Comparison of ENCODE assay signal across 8 mouse cellular contexts in genomic region chr8:28148599-28149452, GRCm38 (mm10).
DNase-seq lines count a peak whose midpoint lies in the region; ATAC-seq and TF ChIP-seq lines count a peak whose summit lies in the region.

No protein-coding gene starts in this region.

- H3K27me3 ChIP-seq in limb, embryonic 11.5 days (ENCODE audit: control insufficient read depth, insufficient read depth, low read length): no peaks in the 10 kb centered on the region
- no peaks in the 10 kb centered on the region for H3K27me3 ChIP-seq in limb, embryonic 10.5 days (ENCODE audit: low read depth, poor library complexity, severe bottlenecking)
- no peaks in the 10 kb centered on the region for H3K27me3 ChIP-seq in heart, embryonic 14.5 days (ENCODE audit: control insufficient read depth, insufficient read depth, low read length)

- H3K9ac ChIP-seq in limb, embryonic 11.5 days (ENCODE audit: low read length): no peak overlapping the region
- H3K9ac ChIP-seq in heart, embryonic 14.5 days (ENCODE audit: low read length): no peak overlapping the region

- no peak overlapping the region for H3K27ac ChIP-seq in limb, embryonic 11.5 days (replicated peaks; ENCODE audit: low read depth, low read length)
- no peak overlapping the region for H3K27ac ChIP-seq in limb, embryonic 10.5 days
- H3K27ac ChIP-seq in cortical plate, adult 2 months (ENCODE audit: insufficient read depth, low read length): no peak overlapping the region
- H3K27ac ChIP-seq in heart, embryonic 14.5 days (replicated peaks in 1 of 2; ENCODE audit: control insufficient read depth in 1 of 2, insufficient read depth in 1 of 2, low read depth in 2 of 2, low read length in 2 of 2): no peak overlapping the region

- H3K9me3 ChIP-seq in limb, embryonic 11.5 days (ENCODE audit: control insufficient read depth, low read length): no peaks in the 10 kb centered on the region
- no peaks in the 10 kb centered on the region for H3K9me3 ChIP-seq in limb, embryonic 10.5 days (replicated peaks)
- no peaks in the 10 kb centered on the region for H3K9me3 ChIP-seq in heart, embryonic 14.5 days (ENCODE audit: control insufficient read depth, low read length)

- peak; percentile 64 for TF ChIP-seq CTCF in cortical plate, adult 2 months (IDR thresholded peaks at IDR 0.05; ENCODE audit: extremely low read depth, insufficient read depth, low read length)
- TF ChIP-seq CTCF in lung, adult 2 months (IDR thresholded peaks at IDR 0.05; ENCODE audit: insufficient read depth, low read length): no peak

- DNase-seq in limb, embryonic 11.5 days (ENCODE audit: low spot score): peak; percentile 26
- DNase-seq in limb, embryonic 10.5 days (ENCODE audit: low spot score): no peak
- peak; percentile 30 to 53 for DNase-seq in left cerebral cortex, postnatal 10 days (ENCODE audit: extremely low spot score in 1 of 2, low spot score in 2 of 2)
- peak; percentile 29 for DNase-seq in right cerebral cortex, postnatal 4 days
- no peak for DNase-seq in lung, adult 2 months
- no peak for DNase-seq in ovary, postnatal 14 days (ENCODE audit: low spot score)

- TF ChIP-seq POLR2A in cortical plate, adult 2 months (IDR thresholded peaks at IDR 0.05; ENCODE audit: extremely low read depth, insufficient read depth, low read length): no peak
- no peak for TF ChIP-seq POLR2A in lung, adult 2 months (IDR thresholded peaks at IDR 0.05; ENCODE audit: borderline replicate concordance, extremely low read depth, low read depth, low read length)

- no peak overlapping the region for H3K4me3 ChIP-seq in limb, embryonic 11.5 days (ENCODE audit: low read depth, low read length)
- no peak overlapping the region for H3K4me3 ChIP-seq in limb, embryonic 10.5 days
- no peak overlapping the region for H3K4me3 ChIP-seq in cortical plate, adult 2 months (ENCODE audit: insufficient read depth, low read length)
- no peak overlapping the region for H3K4me3 ChIP-seq in heart, embryonic 14.5 days (ENCODE audit: control insufficient read depth in 1 of 2, insufficient read depth in 1 of 2, low read depth in 1 of 2, low read length in 2 of 2)
- no peak overlapping the region for H3K4me3 ChIP-seq in lung, adult 2 months (replicated peaks; ENCODE audit: extremely low read depth, low read depth, low read length)

- H3K4me1 ChIP-seq in limb, embryonic 11.5 days (ENCODE audit: control insufficient read depth, insufficient read depth, low read length): no peaks in the 10 kb centered on the region
- no peaks in the 10 kb centered on the region for H3K4me1 ChIP-seq in limb, embryonic 10.5 days
- H3K4me1 ChIP-seq in cortical plate, adult 2 months (ENCODE audit: control insufficient read depth, insufficient read depth, low read length): no peaks in the 10 kb centered on the region
- peaks cover 0 to 4% of the 10 kb centered on the region in 2 experiments; a peak in 1 of 4 replicates for H3K4me1 ChIP-seq in heart, embryonic 14.5 days (ENCODE audit: control insufficient read depth in 2 of 2, insufficient read depth in 2 of 2, low read length in 2 of 2)
- H3K4me1 ChIP-seq in lung, adult 2 months (ENCODE audit: control insufficient read depth, insufficient read depth, low read length): no peaks in the 10 kb centered on the region

- H3K36me3 ChIP-seq in limb, embryonic 11.5 days (ENCODE audit: control insufficient read depth, insufficient read depth, low read length): no peaks in the 10 kb centered on the region
- H3K36me3 ChIP-seq in limb, embryonic 10.5 days: no peaks in the 10 kb centered on the region
- H3K36me3 ChIP-seq in heart, embryonic 14.5 days (ENCODE audit: control insufficient read depth, insufficient read depth, low read length): no peaks in the 10 kb centered on the region

- intact Hi-C loops in left cerebral cortex, postnatal 10 days (cut with DNase I): loop anchor here (10.0 kb wide), 1 partner anchor 474 kb away; no protein-coding TSS in a partner anchor

- ATAC-seq in limb, embryonic 11.5 days (ENCODE audit: insufficient number of reproducible peaks, low FRiP score, low TSS enrichment, low read depth): no peak
- ATAC-seq in heart, embryonic 14.5 days (ENCODE audit: insufficient number of reproducible peaks, insufficient read depth, low FRiP score, low read depth): peak; percentile 77; the same call in 1 of the 2 replicates

- H3K4me2 ChIP-seq in limb, embryonic 11.5 days (ENCODE audit: low read depth, severe bottlenecking): no peak overlapping the region
- H3K4me2 ChIP-seq in heart, embryonic 14.5 days (ENCODE audit: low read length): no peak overlapping the region

- 78% methylated on average over 14 of the region's 14 CpGs for WGBS in limb, embryonic 11.5 days
- WGBS in limb, embryonic 10.5 days: 80% methylated on average over 14 of the region's 14 CpGs
- 40% methylated on average over 14 of the region's 14 CpGs for WGBS in heart, embryonic 14.5 days
- 65% methylated on average over 14 of the region's 14 CpGs for WGBS in lung, adult 2 months

Comparison
In these comparisons a context has a peak if more than half of its experiments do, and no peak if none do; other contexts are left out.
1. DNase-seq: peak in limb, embryonic 11.5 days (single experiment), left cerebral cortex, postnatal 10 days (2 of 2) and right cerebral cortex, postnatal 4 days (single experiment); none in limb, embryonic 10.5 days (single experiment), lung, adult 2 months (single experiment) and ovary, postnatal 14 days (single experiment).